Mouse (Mus musculus) thymus, adult 2 months (tissue): ENCODE results near the gene Trp53tg5.

Experiments used
- CTCF ChIP-seq: fragments of 200-500 bp; IDR thresholded peaks from 2 replicates; pipeline ENCODE4 v1.5.1; 2012; ENCODE audit warnings: mild to moderate bottlenecking, control low read depth, low read length, moderate library complexity, borderline replicate concordance; ENCODE audit not compliant: control insufficient read depth, poor library complexity, insufficient read depth; ENCODE audit errors: extremely low read depth
- POLR2A ChIP-seq: fragments of 200-500 bp; IDR thresholded peaks from 2 replicates; pipeline ENCODE4 v1.6.1; 2012; ENCODE audit warnings: mild to moderate bottlenecking, low read length, control low read depth, moderate library complexity; ENCODE audit not compliant: control insufficient read depth, poor library complexity, insufficient read depth; ENCODE audit errors: extremely low read depth

- TF ChIP-seq POLR2A (no peak), CTCF (no peak)
These were observed 51.5 kb downstream of the Trp53tg5 start for GRCm38 (mm10) chr2:164421979-164422378.
